26 mouse cellular contexts compared by ENCODE assay signal in the genomic region with DNA sequence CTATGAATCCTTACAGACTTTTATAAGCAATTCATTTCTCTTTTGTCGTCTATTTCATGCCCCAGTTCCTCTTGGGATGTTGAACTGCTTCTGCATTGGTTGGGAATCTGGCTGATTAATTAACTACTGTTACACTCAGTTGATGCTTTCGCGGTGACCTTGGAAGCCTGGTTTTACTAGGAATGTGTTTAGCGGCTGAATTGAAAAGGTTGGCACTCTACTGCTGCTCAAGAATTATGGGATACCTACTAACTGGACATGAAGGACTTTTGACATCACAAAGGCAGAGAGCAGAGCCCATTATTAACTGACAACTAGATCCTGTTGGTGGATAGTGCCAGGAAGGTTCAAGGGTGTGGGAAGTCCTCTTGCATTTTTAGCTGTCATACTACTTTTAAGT.
"Had no signal": no experiment of that assay in that cellular context is flagged by ENCODE, and none has a peak within 500 bp of the region (broad histone marks: within the 10 kb centered on the region; RNA-seq: fewer than 3 reads in every experiment).

No protein-coding gene starts in this region.

- H3K9ac ChIP-seq: heart, embryonic 12.5 days; hindbrain, embryonic 12.5 days; hindbrain, embryonic 14.5 days; intestine, embryonic 15.5 days; kidney, embryonic 15.5 days; limb, embryonic 13.5 days; limb, embryonic 15.5 days; liver, embryonic 12.5 days had no signal

- DNase-seq: gastrocnemius, adult 2 months; gastrocnemius, postnatal 10 days; gastrocnemius, postnatal 25 days; heart, adult 18-20 months; heart, postnatal 10 days; heart, postnatal 4 days; kidney, adult 8-10 months; kidney, postnatal 25 days; kidney, postnatal 4 days; layer of hippocampus, adult 9-11 months; layer of hippocampus, postnatal 36 days; left cerebral cortex, postnatal 4 days had no signal

- H3K4me3 ChIP-seq: gastrocnemius, adult 2 months; heart, embryonic 10.5 days; heart, embryonic 12.5 days; hindbrain, embryonic 10.5 days; hindbrain, embryonic 12.5 days; intestine, embryonic 15.5 days; kidney, embryonic 15.5 days; limb, embryonic 13.5 days; limb, embryonic 15.5 days; liver, embryonic 12.5 days had no signal

- H3K36me3 ChIP-seq: heart, embryonic 10.5 days; heart, embryonic 12.5 days; hindbrain, embryonic 10.5 days; hindbrain, embryonic 12.5 days; intestine, embryonic 15.5 days; kidney, embryonic 15.5 days; limb, embryonic 13.5 days; limb, embryonic 15.5 days; liver, embryonic 12.5 days had no signal

- ATAC-seq: hindbrain, embryonic 16.5 days; inflammation-experienced regulatory T-cells, adult 6 months; intestine, embryonic 15.5 days; intestine, postnatal 0 days; liver, embryonic 12.5 days had no signal

- H3K27me3 ChIP-seq: heart, embryonic 12.5 days; hindbrain, embryonic 12.5 days; intestine, embryonic 15.5 days; kidney, embryonic 15.5 days; limb, embryonic 13.5 days; limb, embryonic 15.5 days; liver, embryonic 12.5 days had no signal

- H3K4me1 ChIP-seq: heart, embryonic 10.5 days; heart, embryonic 12.5 days; hindbrain, embryonic 10.5 days; hindbrain, embryonic 12.5 days; intestine, embryonic 15.5 days; kidney, embryonic 15.5 days; limb, embryonic 13.5 days; limb, embryonic 15.5 days; liver, embryonic 12.5 days had no signal

- H3K27ac ChIP-seq: gastrocnemius, adult 2 months; heart, embryonic 10.5 days; hindbrain, embryonic 10.5 days; hindbrain, embryonic 12.5 days; hindbrain, embryonic 14.5 days; intestine, embryonic 15.5 days; kidney, embryonic 15.5 days; kidney, postnatal 0 days; limb, embryonic 13.5 days; limb, embryonic 15.5 days; liver, embryonic 12.5 days had no signal

- H3K9me3 ChIP-seq: heart, embryonic 10.5 days; heart, embryonic 12.5 days; hindbrain, embryonic 10.5 days; hindbrain, embryonic 12.5 days; intestine, embryonic 15.5 days; kidney, embryonic 15.5 days; limb, embryonic 13.5 days; limb, embryonic 15.5 days; liver, embryonic 12.5 days had no signal

- H3K4me2 ChIP-seq: heart, embryonic 12.5 days; hindbrain, embryonic 12.5 days; hindbrain, embryonic 14.5 days; intestine, embryonic 15.5 days; kidney, embryonic 15.5 days; limb, embryonic 13.5 days; limb, embryonic 15.5 days; liver, embryonic 12.5 days had no signal
